Mouse (Mus musculus) hindbrain, embryonic 12.5 days (tissue): ENCODE data around the gene Tnfsf13. TPM values are rescaled to one million over a fixed set of nuclear protein-coding genes. Genes with fewer than 3 reads are reported as not detected.
"Not testable (repeated sequence)": the region's sequence is repeated elsewhere in the genome, so short reads cannot be mapped to it uniquely, and the experiment has no call there.

Experiments used
- ATAC-seq: fragments of 200-750 bp; cut with Nextera tagmentation; 2 replicates; pipeline ENCODE4 v1.8.0; 2017; ENCODE audit warnings: moderate TSS enrichment; ENCODE audit not compliant: low FRiP score
- H3K27ac ChIP-seq: fragments of 300-500 bp; sonication (generic); 2 replicates; pipeline ENCODE4 v1.5.1; 2016; ENCODE audit warnings: mild to moderate bottlenecking
- H3K27me3 ChIP-seq: fragments of 300-500 bp; sonication (generic); 2 replicates; pipeline ENCODE4 v1.6.1; 2016; ENCODE audit warnings: mild to moderate bottlenecking
- H3K36me3 ChIP-seq: fragments of 300-500 bp; sonication (generic); 2 replicates; pipeline ENCODE4 v1.6.1; 2016; ENCODE audit warnings: mild to moderate bottlenecking
- H3K4me1 ChIP-seq: fragments of 300-500 bp; sonication (generic); 2 replicates; pipeline ENCODE4 v1.6.1; 2016
- H3K4me2 ChIP-seq: fragments of 300-500 bp; sonication (generic); replicated peaks from 2 replicates; pipeline ENCODE4 v1.6.1; 2016; ENCODE audit warnings: mild to moderate bottlenecking
- H3K4me3 ChIP-seq: fragments of 300-500 bp; sonication (generic); 2 replicates; pipeline ENCODE4 v1.5.1; 2016; ENCODE audit warnings: mild to moderate bottlenecking
- H3K9ac ChIP-seq: fragments of 300-500 bp; sonication (generic); 2 replicates; pipeline ENCODE4 v1.6.1; 2016; ENCODE audit warnings: mild to moderate bottlenecking, moderate library complexity
- H3K9me3 ChIP-seq: fragments of 300-500 bp; sonication (generic); replicated peaks from 2 replicates; pipeline ENCODE4 v1.6.1; 2016; ENCODE audit warnings: mild to moderate bottlenecking
- WGBS: fragments of 180-500 bp; shearing (Covaris S2); methylation state at CpG from one replicate; pipeline ENCODE4 v1.1.7; 2016; 5-methylcytosine and 5-hydroxymethylcytosine counted together
- polyA plus RNA-seq: library from polyadenylated mRNA; unstranded; fragments of >200 nt; fragmentation: Nextera tagmentation; extraction: Ambion mirVana; gene quantifications from 2 replicates; pipeline ENCODE4 v1.2.1, GENCODE M21; 2016

The Tnfsf13 gene
- polyA plus RNA-seq, 1 experiment from 2014 or later: 0.49 TPM

DNA sequence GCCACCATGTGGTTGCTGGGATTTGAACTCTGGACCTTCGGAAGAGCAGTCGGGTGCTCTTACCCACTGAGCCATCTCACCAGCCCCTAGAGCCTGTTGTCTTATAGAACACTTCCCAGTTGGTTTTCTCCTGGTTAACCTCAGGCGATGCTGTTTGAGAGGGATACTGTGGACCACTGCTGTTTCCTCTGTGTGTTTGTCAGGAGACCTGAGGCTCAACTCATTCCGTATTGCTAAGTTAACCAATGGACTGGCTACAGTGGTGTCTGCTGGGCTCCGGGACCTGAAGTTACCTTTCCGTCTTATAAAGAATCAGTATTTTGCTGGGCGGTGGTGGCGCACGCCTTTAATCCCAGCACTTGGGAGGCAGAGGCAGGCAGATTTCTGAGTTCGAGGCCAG is 17.3 kb upstream of the Tnfsf13 start:
- H3K27ac ChIP-seq, H3K9me3 ChIP-seq, H3K36me3 ChIP-seq, H3K4me2 ChIP-seq, H3K4me3 ChIP-seq, ATAC-seq, H3K4me1 ChIP-seq, H3K9ac ChIP-seq, H3K27me3 ChIP-seq: not testable (repeated sequence)
- WGBS: 91% methylated on average over 10 of the region's 10 CpGs

DNA sequence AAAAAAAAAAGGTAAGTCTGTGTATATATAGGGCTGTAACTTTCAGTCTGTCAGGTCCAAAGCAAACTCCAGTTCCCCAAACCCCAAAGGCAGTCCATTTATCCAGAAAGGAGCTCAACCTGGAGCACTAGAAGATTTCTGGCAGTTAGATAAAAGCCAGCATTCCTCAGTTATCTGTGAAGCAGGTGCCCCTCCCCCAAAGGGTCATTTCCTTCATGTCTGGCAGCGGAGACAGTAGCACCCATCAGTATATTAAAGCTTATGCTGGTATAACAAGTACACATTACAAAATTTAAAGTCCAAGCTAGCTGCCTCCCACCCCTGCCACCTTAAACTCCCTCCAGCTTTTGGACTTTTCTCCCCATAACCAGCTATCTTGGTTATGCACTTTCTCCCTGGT is 14.0 kb upstream of the Tnfsf13 start:
- no peak overlapping the region for H3K9ac ChIP-seq
- no peak overlapping the region for H3K4me3 ChIP-seq
- no peak overlapping the region for H3K4me2 ChIP-seq
- H3K27me3 ChIP-seq: peaks cover 2% of the 10 kb centered on the region; the same call in 1 of the 2 replicates
- no peak for ATAC-seq
- WGBS: 86% methylated on average over 1 of the region's 1 CpGs
- no peaks in the 10 kb centered on the region for H3K9me3 ChIP-seq
- H3K4me1 ChIP-seq: peaks cover 13% of the 10 kb centered on the region
- no peaks in the 10 kb centered on the region for H3K36me3 ChIP-seq
- H3K27ac ChIP-seq: no peak overlapping the region

DNA sequence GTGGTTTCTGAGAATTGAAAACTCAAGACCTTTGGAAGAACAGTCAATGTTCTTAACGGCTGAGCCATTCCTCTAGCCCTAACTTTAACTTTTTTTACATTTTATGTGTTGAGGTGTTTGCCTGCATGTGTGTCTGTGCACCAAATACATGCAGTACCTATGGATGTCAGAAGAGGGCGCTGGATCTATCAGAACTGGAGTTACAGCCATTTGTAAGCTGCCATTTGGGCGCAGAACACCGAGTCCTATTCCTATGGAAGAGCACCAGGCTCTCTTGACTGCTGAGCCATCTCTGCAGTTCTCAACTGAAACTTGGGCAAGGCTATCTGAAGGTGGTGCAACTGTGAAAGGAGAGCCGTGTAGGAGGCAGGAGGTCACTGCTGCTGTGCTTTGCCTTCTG is 13.0 kb upstream of the Tnfsf13 start:
- no peaks in the 10 kb centered on the region for H3K36me3 ChIP-seq
- H3K4me1 ChIP-seq: peaks cover 13% of the 10 kb centered on the region
- H3K27me3 ChIP-seq: peaks cover 2% of the 10 kb centered on the region; the same call in 1 of the 2 replicates
- ATAC-seq: no peak
- H3K27ac ChIP-seq: no peak overlapping the region
- H3K4me3 ChIP-seq: no peak overlapping the region
- H3K4me2 ChIP-seq: no peak overlapping the region
- WGBS: 65% methylated on average over 5 of the region's 5 CpGs
- H3K9me3 ChIP-seq: no peaks in the 10 kb centered on the region
- H3K9ac ChIP-seq: no peak overlapping the region

DNA sequence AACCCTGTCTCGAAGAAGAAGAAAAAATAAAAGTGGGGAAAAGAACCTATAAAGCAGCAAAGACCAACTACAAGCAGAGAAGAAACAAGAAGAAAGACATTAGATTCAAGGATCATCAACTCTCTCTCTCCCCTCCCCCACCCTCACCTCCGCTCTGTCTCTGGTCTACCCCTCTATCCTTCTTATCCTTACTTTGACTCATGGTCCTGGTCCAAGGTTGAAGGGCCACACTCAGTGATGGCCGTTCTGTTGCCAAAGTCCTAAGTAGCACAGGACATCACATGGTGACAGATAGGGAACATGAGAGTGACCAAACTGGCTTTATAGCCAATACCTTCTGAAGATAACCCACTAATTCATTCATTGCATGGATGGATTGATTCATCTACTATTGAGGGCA is 11.8 kb upstream of the Tnfsf13 start:
- Histone ChIP-seq H3K4me2 (no peak overlapping the region), H3K27ac (no peak overlapping the region), H3K9ac (no peak overlapping the region), H3K27me3 (peaks cover 7% of the 10 kb centered on the region; the same call in 1 of the 2 replicates), H3K9me3 (no peaks in the 10 kb centered on the region), H3K4me1 (peaks cover 13% of the 10 kb centered on the region), H3K36me3 (no peaks in the 10 kb centered on the region), H3K4me3 (no peak overlapping the region)
- 88% methylated on average over 3 of the region's 3 CpGs for WGBS
- ATAC-seq: no peak

DNA sequence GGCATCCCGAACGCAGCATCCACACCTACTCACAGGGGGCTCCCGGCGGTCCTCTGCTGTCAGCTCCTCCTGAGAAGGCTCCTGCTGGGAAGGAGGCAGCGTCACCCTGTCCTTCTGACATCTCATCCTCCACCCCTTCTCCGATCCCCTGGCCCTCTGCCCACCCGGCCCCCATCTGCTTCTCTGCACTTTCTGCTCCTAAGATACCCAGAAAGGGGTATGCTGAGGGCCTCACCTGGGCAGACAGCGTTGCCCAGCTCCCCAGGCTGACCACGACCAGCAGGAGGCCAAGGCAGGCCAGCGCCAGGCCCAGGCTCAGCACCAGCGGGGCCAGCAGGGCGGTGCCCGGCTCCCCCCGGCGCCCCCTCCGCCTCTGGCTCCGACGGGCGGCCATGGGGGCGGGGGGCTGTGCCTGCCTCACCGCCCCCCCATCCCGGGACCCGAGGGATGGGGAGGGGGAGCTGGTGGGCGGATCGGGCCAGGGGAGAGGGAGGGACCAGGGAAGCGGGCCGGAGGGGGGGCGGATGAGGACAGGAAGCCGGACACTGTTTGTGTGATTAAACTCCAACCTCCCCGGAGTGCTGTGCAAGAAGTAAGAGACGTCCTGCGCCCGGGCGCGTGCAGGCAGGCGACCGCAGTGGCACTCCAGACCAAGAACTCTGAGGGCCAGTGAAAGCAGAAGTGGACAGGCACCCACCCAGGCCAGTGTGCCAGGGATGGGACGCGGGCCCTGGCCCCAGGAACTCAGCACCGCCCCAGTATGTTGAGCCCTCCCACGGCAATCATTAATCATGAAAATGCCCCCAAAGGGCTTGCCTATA is 10.0 kb upstream of the Tnfsf13 start, which contains the start of the genes Tnfsf12 and Tnfsfm13:
TSS of gene Tnfsf12 (minus strand) at position 489 of the 821 bp plus-strand sequence.
TSS of gene Tnfsfm13 (minus strand) at position 738 of the 821 bp plus-strand sequence.
- Histone ChIP-seq H3K27me3 (peaks cover 7% of the 10 kb centered on the region; the same call in 1 of the 2 replicates), H3K36me3 (no peaks in the 10 kb centered on the region), H3K4me3 (peak within 1 kb of the TSS; percentile 49), H3K27ac (peak within 1 kb of the TSS; percentile 40; the same call in 1 of the 2 replicates), H3K9ac (peak within 1 kb of the TSS; percentile 81), H3K9me3 (no peaks in the 10 kb centered on the region), H3K4me2 (peak within 1 kb of the TSS; percentile 96), H3K4me1 (peaks cover 13% of the 10 kb centered on the region)
- 2% methylated on average over 34 of the region's 41 CpGs for WGBS
- peak; percentile 56; the same call in 1 of the 2 replicates for ATAC-seq

DNA sequence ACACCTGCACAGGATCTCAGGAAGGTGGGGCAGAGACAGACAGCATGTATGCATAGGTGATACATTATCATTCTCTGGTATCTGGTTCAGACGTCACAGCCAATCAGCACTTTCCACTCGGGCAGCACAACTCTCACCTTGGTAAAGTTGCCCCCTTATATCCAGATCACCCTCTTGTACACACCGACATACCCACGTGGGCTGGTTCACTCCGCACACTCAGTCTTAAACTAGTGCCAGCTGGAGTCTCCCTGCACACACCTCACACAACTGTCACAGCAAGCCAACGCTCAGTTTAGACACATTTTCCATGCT is 9.4 kb upstream of the Tnfsf13 start:
- Histone ChIP-seq H3K9me3 (no peaks in the 10 kb centered on the region), H3K4me1 (peaks cover 13% of the 10 kb centered on the region), H3K27ac (0 out of 2 replicates have a peak overlapping the region, but pooled peaks have one; percentile 40), H3K36me3 (no peaks in the 10 kb centered on the region), H3K4me3 (peak overlapping the region; percentile 49), H3K4me2 (peak overlapping the region; percentile 96), H3K9ac (peak overlapping the region; percentile 81; the same call in 1 of the 2 replicates), H3K27me3 (peaks cover 7% of the 10 kb centered on the region; the same call in 1 of the 2 replicates)
- ATAC-seq: no peak
- WGBS: 23% methylated on average over 6 of the region's 6 CpGs

DNA sequence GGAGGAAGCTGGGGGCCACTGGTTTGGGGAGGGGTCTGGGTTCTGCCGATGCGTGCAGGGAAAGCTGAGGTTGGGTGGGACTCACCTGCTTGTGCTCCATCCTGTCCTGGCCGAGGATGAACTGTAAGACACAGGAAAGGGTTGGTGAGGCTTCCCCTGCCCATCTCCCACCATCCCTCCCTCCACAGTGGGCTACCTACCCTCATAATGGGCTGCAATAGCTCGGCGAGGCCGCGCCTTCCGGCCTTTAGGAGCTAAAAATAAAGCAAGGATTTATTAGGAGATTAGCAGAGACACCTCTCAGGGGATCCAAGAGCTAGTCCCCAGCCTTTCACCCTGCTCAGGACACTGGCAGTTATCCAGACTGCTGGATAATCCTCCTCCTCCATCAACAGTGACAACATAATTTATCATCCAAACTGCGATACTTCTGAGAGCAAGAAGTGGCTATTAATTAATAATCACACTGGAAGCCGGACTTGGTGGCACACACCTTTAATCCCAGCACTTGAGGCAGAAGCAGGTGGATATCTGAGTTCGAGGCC is 7.9 kb upstream of the Tnfsf13 start:
- H3K27me3 ChIP-seq: peaks cover 7% of the 10 kb centered on the region; the same call in 1 of the 2 replicates
- 63% methylated on average over 11 of the region's 11 CpGs for WGBS
- no peaks in the 10 kb centered on the region for H3K9me3 ChIP-seq
- no peak overlapping the region for H3K9ac ChIP-seq
- no peak for ATAC-seq
- no peaks in the 10 kb centered on the region for H3K36me3 ChIP-seq
- peaks cover 13% of the 10 kb centered on the region for H3K4me1 ChIP-seq
- no peak overlapping the region for H3K4me2 ChIP-seq
- no peak overlapping the region for H3K27ac ChIP-seq
- no peak overlapping the region for H3K4me3 ChIP-seq

DNA sequence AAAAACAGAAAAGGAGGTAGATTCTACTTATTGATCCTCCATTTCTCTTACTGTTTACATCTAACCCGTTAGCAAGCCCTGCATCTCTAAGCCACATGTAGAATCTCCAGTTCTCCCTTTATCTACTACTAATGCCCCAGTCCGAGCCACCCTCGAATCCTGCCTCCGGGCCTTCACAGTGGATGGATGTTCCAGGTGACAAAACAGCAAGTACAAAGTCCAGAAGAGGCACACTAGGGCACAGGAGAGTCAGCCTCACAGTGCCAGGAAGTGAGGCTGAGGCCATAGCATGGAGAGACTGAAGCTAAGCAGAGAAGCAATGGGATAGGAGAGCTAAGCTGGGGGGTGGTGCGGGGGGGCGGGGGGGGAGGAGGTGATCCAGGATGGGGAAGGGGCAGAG is 7.3 kb upstream of the Tnfsf13 start:
- Histone ChIP-seq H3K4me2 (no peak overlapping the region), H3K4me1 (peaks cover 13% of the 10 kb centered on the region), H3K4me3 (no peak overlapping the region), H3K27ac (no peak overlapping the region), H3K36me3 (no peaks in the 10 kb centered on the region), H3K9ac (no peak overlapping the region), H3K27me3 (peaks cover 7% of the 10 kb centered on the region; the same call in 1 of the 2 replicates), H3K9me3 (no peaks in the 10 kb centered on the region)
- 90% methylated on average over 5 of the region's 6 CpGs for WGBS
- no peak for ATAC-seq

DNA sequence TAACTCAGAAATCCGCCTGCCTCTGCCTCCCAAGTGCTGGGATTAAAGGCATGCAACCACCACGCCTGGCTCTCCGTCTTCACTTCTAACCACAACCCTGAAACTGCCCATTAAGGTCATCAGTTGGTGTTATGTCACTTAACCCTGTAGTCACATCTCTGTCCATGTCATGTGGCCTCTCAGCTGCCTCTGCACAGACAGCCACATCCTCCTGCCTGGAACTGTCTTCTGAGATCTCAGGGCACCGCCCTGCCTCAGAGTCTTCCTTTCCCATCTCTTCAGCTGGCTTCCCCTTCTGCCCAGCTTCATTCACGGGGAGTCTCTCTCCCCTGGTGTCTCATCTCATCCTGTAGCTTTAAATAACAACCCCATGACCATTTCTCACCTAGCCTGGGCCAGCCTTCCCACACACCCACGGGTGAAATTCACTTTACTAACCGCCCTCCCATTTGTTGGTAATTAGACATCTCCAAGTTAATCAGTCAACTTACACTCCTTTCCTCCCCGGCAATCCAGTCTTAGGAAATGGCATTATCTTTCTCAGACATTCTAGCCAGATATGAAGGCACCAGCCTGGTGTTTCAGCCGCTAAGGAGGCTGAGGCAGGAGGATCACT is 6.7 kb upstream of the Tnfsf13 start:
- no peak overlapping the region for H3K4me2 ChIP-seq
- H3K27ac ChIP-seq: no peak overlapping the region
- peaks cover 7% of the 10 kb centered on the region; the same call in 1 of the 2 replicates for H3K27me3 ChIP-seq
- 81% methylated on average over 9 of the region's 9 CpGs for WGBS
- no peak for ATAC-seq
- peaks cover 13% of the 10 kb centered on the region for H3K4me1 ChIP-seq
- no peaks in the 10 kb centered on the region for H3K9me3 ChIP-seq
- no peaks in the 10 kb centered on the region for H3K36me3 ChIP-seq
- no peak overlapping the region for H3K9ac ChIP-seq
- H3K4me3 ChIP-seq: no peak overlapping the region

DNA sequence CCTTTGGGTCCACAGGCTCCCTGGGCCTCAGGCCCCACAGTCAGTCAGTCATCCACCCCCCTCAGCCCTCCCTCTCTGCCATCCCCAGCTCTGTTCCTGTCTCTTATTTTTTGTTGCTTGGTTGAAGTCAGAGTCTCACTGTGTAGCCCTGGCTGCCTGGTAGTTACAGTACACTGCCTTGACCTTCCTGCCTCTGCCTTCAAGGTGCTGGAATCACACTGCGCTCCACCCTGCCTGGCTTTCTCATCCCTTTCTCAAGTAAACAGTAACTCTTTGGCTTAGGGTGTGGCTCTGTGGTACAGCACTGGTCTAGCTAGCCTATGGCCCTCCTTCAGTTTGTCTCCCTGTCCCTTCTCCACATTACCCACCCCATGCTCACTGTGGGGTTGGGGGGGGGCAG is 4.3 kb upstream of the Tnfsf13 start:
- Histone ChIP-seq H3K9ac (no peak overlapping the region; the same call in 1 of the 2 replicates), H3K4me1 (peaks cover 7% of the 10 kb centered on the region), H3K36me3 (no peaks in the 10 kb centered on the region), H3K4me2 (no peak overlapping the region), H3K9me3 (no peaks in the 10 kb centered on the region), H3K4me3 (no peak overlapping the region), H3K27ac (no peak overlapping the region), H3K27me3 (peaks cover 7% of the 10 kb centered on the region; the same call in 1 of the 2 replicates)
- 92% methylated on average over 1 of the region's 1 CpGs for WGBS
- ATAC-seq: no peak

DNA sequence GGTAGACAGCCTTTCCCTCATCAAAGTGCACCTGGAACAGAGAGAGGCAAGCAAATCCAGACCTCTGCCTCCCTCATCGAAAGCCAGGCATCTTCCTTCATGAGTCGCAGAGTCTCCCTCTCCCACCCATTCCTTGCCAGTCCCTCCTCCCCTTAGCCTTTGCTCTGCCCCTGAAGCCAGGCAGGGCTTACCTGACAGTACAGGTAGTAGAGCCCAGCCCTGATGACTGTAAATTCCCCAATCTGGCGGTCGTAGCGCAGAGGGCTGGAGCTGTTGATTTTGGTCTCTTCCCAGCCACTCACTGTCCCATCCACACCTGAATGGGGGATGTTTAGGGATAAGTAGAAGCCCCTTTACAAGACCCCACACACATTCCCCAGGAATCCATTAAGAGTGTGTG is 1.5 kb upstream of the Tnfsf13 start:
- Histone ChIP-seq H3K9me3 (no peaks in the 10 kb centered on the region), H3K9ac (no peak overlapping the region), H3K27ac (no peak overlapping the region), H3K36me3 (no peaks in the 10 kb centered on the region), H3K4me3 (no peak overlapping the region), H3K4me2 (no peak overlapping the region), H3K4me1 (peaks cover 9% of the 10 kb centered on the region; the same call in 1 of the 2 replicates), H3K27me3 (peaks cover 4% of the 10 kb centered on the region)
- no peak for ATAC-seq
- WGBS: 63% methylated on average over 5 of the region's 5 CpGs

DNA sequence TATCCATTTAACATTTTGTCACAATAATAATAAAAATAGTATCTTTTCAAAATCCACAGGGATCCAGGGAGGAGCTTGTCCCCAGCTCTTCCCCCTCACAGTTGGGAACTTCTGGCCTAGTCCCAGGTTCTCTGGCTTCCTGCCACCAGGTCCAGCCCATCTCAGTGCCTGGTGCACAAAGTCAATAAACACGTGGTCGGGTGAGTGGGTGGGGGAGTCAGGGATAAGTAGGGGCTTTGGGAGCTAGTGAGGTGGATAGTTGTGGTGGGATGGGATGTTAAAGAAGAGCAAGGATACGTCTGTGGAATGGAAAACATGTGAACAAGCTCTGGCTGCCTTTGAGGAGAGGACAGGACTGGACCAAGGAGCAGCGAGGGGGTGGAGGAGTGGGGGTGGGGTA is 793 bp upstream of the Tnfsf13 start:
- WGBS: 18% methylated on average over 4 of the region's 4 CpGs
- Histone ChIP-seq H3K9ac (no peak overlapping the region), H3K4me1 (peaks cover 9% of the 10 kb centered on the region; the same call in 1 of the 2 replicates), H3K4me2 (no peak overlapping the region), H3K4me3 (no peak overlapping the region), H3K36me3 (no peaks in the 10 kb centered on the region), H3K9me3 (no peaks in the 10 kb centered on the region), H3K27me3 (peaks cover 4% of the 10 kb centered on the region), H3K27ac (no peak overlapping the region)
- no peak for ATAC-seq
